Mouse (Mus musculus) heart, adult 11 months (tissue): ENCODE data around the gene Zfp740.

ENCODE experiments used
- DNase-seq: peaks from one replicate; pipeline ENCODE4 v3.0.0; 2022

Gene Zfp740

GRCm38 (mm10) chr15:102230408-102231321 is 27.6 kb downstream of the Zfp740 start:
- peak; percentile 86 for DNase-seq

GRCm38 (mm10) chr15:102231748-102232147 is 28.7 kb downstream of the Zfp740 start, which contains the start of gene Itgb7:
Gene Itgb7 (minus strand): TSS chr15:102231944.
- peak; percentile 94 for DNase-seq

GRCm38 (mm10) chr15:102232764-102233163 is 29.7 kb downstream of the Zfp740 start:
- no peak for DNase-seq

GRCm38 (mm10) chr15:102233896-102234295 is 30.8 kb downstream of the Zfp740 start:
- peak; percentile 92 for DNase-seq

DNA sequence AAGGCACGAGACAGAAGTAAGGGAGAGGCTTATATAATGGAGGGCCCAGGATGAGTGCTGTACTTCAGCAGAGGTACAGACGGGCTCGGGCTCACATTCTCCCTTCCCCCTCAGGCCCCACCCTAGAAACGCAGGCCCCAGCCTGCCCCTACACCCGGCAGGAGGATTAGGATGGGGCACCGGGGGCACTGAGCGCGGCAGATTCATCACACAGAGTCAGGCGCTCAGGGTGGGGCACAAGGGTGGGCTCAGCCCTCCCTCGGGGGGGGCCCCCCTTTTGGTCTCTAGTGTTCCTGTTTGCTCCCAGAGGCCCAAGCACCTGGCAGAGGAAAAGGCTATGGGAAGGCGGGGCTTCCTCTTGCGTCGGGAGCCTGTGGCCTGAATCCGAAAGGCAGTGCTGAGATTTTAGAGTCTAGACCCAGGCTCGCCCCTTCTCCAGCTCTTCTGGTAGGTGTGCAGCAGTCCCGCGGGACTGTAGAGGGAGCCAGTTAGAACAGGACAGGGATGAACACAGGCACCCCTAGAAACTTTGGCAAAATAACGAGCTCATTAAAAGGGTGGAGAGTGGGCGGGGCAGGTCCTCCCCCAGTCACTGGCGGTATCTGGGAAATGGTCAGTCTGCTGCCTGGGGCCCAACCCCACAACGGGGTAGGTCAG is 32.5 kb downstream of the Zfp740 start:
- peak; percentile 97 for DNase-seq

DNA sequence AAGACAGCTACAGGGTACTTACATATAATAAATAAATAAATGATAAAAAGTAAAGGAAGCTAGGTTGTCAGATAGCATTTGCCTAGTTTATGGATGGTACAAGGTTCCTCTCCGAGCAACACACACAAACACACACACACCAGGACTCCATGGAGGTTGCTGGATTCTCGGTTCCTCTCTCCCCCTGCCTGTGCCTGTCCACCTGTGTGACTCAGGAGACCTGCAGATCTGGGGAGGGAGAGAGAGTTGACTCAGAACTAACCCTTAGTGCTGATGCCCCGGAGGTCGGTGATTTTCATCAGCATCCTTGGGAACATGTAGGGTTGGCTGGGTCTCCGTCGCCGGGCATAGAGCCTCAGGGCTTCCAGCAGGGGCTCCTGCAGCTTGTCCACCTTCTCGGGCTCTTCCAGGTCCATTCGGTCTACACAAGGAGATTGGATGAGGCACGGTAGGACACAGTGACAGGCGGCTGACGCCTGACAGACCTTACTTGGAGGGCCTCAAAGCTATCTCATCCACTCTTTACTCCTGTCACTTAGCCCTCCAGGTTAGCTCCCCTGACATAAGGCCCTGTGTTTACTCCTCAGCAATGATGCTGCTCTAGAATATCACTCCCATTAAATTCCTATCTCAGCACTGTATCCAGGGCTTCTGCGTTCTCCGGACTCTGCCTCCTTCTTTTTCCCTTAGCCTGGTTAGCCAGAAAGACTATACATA is 35.7 kb downstream of the Zfp740 start:
- peak; percentile 90 for DNase-seq

GRCm38 (mm10) chr15:102239260-102239590 is 36.2 kb downstream of the Zfp740 start:
- peak; percentile 97 for DNase-seq

DNA sequence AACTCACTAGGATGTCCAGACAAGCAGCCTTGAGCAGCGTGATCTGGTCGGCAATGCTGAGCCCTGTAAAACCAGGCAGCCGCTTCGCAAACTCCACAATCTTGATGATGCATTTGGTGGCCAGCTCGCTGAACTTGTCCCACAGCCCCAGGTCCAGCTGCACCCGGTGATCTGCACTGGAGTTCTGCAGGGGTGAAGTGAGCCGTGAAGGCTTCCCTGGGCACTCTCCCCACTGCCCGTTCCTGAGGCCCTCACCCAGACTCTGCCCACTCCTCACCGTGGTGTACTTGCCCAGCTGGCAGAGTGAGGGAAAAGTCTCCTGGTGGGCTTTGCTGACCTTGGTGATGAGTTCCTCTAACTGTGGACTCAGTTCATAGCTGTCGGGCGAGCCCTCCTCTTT is 36.8 kb downstream of the Zfp740 start:
- DNase-seq, result peak; percentile 92

DNA sequence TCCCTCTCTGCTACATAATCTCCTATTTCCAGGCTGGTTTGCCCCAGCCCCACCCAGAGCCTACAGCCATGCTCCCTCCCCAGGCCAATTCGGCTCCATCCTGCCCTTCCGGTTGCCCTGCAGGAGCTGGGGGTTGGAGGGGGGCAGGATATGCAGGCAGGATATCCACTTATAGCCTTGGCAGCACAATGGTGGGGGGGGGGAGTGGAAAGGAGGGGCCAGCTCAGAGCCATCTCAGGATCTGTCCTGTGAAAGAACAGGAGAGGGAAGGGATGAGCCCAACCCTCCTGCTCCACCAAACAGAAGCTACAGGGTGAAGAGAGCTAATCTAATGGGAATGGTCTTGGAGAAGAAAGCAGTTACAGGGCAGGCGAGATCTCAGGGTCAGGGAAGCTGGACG is 37.6 kb downstream of the Zfp740 start:
- peak; percentile 99 for DNase-seq

GRCm38 (mm10) chr15:102242404-102243228 is 39.6 kb downstream of the Zfp740 start:
- DNase-seq, result peak; percentile 91

- peak; percentile 99 for DNase-seq
Measured at GRCm38 (mm10) chr15:102243229-102244190, 40.5 kb downstream of the Zfp740 start.

DNA sequence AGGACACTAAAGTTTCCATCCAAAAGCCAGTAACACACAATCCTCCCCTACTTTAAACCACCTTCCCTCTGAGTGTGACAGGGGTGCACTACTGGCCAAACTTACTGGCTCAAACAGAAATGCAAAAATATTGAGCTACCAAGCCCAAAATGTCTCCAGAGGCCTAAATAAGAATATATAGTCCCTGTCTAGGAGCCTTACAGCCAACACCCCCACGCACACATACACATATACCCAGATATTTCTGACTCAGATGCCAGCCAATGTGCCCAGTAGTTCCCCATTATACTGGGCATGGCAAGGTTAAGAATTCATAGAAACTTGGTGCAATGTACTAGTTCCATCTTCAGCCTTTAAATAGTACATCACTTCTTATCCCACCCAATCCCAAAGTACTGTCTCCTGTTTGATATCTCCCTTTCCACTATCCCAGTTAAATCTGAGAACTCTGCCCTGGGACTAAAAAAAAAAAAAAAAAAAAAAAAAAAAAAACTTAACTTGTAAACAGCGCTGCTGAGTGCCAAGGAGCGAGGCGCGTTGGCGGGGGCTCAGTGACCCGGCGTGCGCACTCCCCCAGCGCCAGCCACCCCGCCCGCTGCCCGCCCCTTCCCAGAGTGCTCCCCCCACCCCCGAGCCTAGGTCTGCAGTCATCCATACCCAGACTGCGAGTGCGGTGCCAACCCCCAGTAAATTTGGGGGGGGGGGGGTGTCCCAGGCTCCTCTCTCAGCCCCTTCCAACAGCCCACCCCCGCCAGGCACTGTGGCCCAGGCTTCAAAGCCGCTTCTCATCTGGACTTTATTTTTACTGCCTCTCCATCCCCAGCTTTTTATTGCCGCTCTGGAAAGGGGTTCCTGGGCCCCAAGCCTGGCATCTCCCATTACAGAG is 41.5 kb downstream of the Zfp740 start:
- DNase-seq, result peak; percentile 95

- peak; percentile 98 for DNase-seq
Measured at GRCm38 (mm10) chr15:102245461-102245881, 42.4 kb downstream of the Zfp740 start.

DNA sequence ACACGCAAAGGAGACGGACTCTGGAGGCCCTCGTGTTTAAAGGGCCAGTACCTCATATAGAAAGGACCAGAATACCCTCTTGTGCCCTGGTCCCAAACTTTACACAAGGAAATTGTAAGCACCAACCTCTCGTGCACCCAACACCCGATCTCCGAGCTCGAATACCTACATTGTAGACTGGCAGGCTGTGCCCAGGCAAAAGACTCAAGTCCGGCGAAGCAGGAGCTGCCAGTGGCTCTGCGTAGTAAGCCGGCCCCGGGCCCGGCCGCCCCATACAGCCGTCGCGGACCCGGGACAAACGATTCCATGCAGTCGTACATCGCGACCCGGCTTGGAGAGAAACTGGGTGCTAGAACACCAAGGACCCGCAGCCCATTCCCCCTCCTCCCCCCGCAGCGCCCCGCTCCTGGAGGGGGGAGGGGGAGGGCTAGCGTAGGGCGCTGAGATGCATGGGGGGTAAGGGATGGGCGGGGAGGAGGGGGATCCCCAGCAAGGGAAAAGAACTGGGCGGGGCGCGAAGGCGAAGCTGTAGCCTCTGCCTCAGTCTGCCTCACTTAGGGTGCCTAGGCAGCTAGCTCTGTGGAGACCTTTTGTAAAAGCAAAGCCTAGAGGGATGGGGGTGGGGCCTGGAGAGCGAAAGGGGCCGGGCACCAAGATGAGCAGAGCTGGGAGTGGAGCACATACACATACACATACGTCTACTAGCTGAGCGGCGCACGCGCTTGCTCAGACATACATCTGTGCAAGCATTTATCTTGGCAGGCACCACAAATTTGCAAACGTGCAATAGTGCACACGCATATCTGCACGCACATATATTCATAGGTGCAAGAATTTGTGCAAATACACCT is 43.1 kb downstream of the Zfp740 start:
- DNase-seq, result peak; percentile 99

- DNase-seq, result peak; percentile 100
Measured at GRCm38 (mm10) chr15:102246866-102247251, 43.8 kb downstream of the Zfp740 start.

DNA sequence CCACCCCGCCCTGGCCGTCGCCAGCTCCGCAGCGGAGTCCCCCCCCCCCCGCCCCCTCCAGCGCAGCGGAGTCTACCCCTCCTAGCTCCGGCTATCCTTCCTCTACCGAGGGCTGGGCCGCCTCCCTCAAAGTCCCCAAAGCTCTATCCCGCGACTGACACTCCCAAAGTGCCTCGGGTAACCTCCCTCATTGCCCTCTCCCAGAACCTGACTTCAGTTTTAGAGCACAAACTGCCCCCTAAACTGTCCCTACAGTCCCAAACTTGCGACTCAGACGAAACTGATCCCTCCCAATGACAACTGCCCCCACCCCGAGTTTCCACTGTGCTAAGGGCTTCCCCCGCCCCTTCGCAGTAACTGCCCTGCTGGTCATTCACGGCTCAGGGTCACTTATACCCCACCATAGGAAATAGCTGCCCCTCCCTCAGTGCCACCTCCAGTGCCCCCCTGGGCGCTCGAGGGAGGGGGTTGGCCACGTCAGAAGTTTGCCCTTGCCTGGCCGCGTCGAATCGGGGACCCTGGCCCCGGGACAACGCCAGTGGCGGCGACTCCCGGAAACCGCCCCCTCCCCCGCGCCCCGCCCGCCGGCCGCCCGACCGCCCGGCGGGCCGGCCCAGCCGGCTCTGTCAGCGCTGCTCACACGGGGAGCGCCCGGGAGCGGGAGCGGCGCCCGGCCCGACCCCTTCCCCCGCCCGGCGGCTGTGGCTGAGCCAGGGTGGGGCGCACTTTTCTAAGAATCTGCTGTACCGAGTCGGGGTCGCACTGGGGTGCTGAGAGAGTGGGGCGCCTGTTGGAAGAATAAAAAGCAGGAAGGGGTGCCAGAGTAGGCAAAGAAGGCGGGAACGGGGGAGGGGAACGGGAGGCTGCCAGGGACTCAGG is 44.4 kb downstream of the Zfp740 start:
- peak; percentile 99 for DNase-seq

DNA sequence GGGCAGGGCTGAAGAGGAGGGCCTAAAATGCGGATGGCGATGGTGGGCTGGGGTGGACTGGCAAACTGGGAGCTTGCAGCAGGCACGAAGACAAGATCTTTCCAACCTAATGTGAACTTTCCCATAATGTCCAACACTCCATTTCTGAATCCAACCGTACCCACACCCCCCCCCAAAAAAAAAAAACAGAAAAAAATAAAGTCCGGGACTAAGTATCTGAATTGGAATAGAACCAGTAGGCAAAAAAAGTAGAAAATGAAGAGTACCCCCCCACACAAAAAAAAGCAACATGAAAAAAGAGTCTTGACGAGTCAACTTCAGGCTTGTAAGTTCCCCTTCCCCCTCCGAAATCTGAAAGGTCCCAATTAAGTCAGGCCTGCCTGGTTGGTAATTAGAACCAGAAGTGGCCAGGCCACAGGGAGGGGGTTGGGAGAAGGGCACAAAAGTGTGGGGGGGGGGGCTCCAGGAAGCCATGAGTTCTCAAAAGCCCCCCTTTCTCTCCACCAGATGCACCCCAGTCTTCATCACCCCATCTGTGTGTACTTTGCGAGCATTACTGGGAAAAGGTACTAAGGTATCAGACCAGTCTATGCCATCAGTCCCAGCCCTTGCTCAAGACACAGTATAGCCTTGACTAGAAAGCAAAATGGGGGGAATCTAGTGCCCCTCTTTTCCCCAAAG is 45.2 kb downstream of the Zfp740 start:
- DNase-seq, result peak; percentile 95

DNA sequence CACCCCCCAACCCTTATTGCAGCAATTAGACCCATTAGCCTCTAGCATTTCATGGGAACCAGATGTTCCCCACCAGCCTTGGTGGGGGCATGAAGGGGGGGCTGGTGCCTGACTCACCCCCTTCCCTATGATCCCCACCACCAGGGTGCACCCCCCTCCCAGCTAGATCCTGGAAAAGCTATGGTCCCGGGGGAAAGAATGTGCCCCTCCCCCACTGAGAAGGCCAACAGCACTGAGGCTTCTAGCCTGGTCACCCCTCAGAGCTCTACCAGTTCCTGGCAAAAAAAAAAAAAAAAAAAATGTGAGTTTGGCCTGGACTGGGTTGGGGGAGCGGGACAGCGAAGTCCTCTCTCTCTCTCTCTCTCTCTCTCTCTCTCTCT is 45.8 kb downstream of the Zfp740 start:
- DNase-seq, result no peak
